Mouse (Mus musculus): ENCODE measurements at regions not wholly inside any gene's neighbourhood (a gene's known extent, or its start where the extent isn't known, plus 50 kb on each side); places are given as distances from the start of the nearest gene placed in this dataset.

- no peaks in the 10 kb centered on the region for H3K36me3 ChIP-seq (ENCODE audit: control insufficient read depth, insufficient read depth, low read length)
- H3K4me2 ChIP-seq: no peak overlapping the region
- H3K4me3 ChIP-seq (ENCODE audit: low read depth, low read length): no peak overlapping the region
- ATAC-seq (replicated peaks; ENCODE audit: insufficient number of reproducible peaks, low FRiP score, low TSS enrichment): no peak
- no peaks in the 10 kb centered on the region for H3K9me3 ChIP-seq (replicated peaks; ENCODE audit: control insufficient read depth, low read length)
- WGBS (ENCODE audit: insufficient replicate concordance): 22% methylated on average over 1 of the region's 1 CpGs
- no peaks in the 10 kb centered on the region for H3K27me3 ChIP-seq (ENCODE audit: control insufficient read depth, insufficient read depth, low read length)
- H3K9ac ChIP-seq (ENCODE audit: low read depth, low read length): no peak overlapping the region
- H3K27ac ChIP-seq (ENCODE audit: low read depth, low read length): no peak overlapping the region
- H3K4me1 ChIP-seq (ENCODE audit: control insufficient read depth, insufficient read depth, low read length): no peaks in the 10 kb centered on the region
Measured at GRCm38 (mm10) chr12:51190754-51191153, 157.1 kb upstream of the G2e3 start.

- ATAC-seq (replicated peaks; ENCODE audit: insufficient number of reproducible peaks, low FRiP score, low TSS enrichment): no peak
- Histone ChIP-seq H3K4me2 (no peak overlapping the region), H3K4me1 (ENCODE audit: control insufficient read depth, insufficient read depth, low read length) (no peaks in the 10 kb centered on the region), H3K27me3 (ENCODE audit: control insufficient read depth, insufficient read depth, low read length) (no peaks in the 10 kb centered on the region), H3K27ac (ENCODE audit: low read depth, low read length) (no peak overlapping the region), H3K36me3 (ENCODE audit: control insufficient read depth, insufficient read depth, low read length) (no peaks in the 10 kb centered on the region), H3K9me3 (replicated peaks; ENCODE audit: control insufficient read depth, low read length) (no peaks in the 10 kb centered on the region), H3K9ac (ENCODE audit: low read depth, low read length) (no peak overlapping the region), H3K4me3 (ENCODE audit: low read depth, low read length) (no peak overlapping the region)
- 58% methylated on average over 5 of the region's 5 CpGs for WGBS (ENCODE audit: insufficient replicate concordance)
Measured at GRCm38 (mm10) chr12:51190186-51190585, 157.7 kb upstream of the G2e3 start.

GRCm38 (mm10) chr12:51188229-51188628 is 159.6 kb upstream of the G2e3 start:
- Histone ChIP-seq H3K4me3 (ENCODE audit: low read depth, low read length) (no peak overlapping the region), H3K27me3 (ENCODE audit: control insufficient read depth, insufficient read depth, low read length) (no peaks in the 10 kb centered on the region), H3K36me3 (ENCODE audit: control insufficient read depth, insufficient read depth, low read length) (no peaks in the 10 kb centered on the region), H3K9me3 (replicated peaks; ENCODE audit: control insufficient read depth, low read length) (no peaks in the 10 kb centered on the region), H3K9ac (ENCODE audit: low read depth, low read length) (no peak overlapping the region), H3K4me2 (no peak overlapping the region), H3K27ac (ENCODE audit: low read depth, low read length) (no peak overlapping the region), H3K4me1 (ENCODE audit: control insufficient read depth, insufficient read depth, low read length) (no peaks in the 10 kb centered on the region)
- no peak for ATAC-seq (replicated peaks; ENCODE audit: insufficient number of reproducible peaks, low FRiP score, low TSS enrichment)

- no peak overlapping the region for H3K27ac ChIP-seq (ENCODE audit: low read depth, low read length)
- H3K27me3 ChIP-seq (ENCODE audit: control insufficient read depth, insufficient read depth, low read length): no peaks in the 10 kb centered on the region
- no peaks in the 10 kb centered on the region for H3K36me3 ChIP-seq (ENCODE audit: control insufficient read depth, insufficient read depth, low read length)
- 68% methylated on average over 6 of the region's 6 CpGs for WGBS (ENCODE audit: insufficient replicate concordance)
- no peak overlapping the region for H3K9ac ChIP-seq (ENCODE audit: low read depth, low read length)
- H3K4me1 ChIP-seq (ENCODE audit: control insufficient read depth, insufficient read depth, low read length): no peaks in the 10 kb centered on the region
- no peak for ATAC-seq (replicated peaks; ENCODE audit: insufficient number of reproducible peaks, low FRiP score, low TSS enrichment)
- H3K9me3 ChIP-seq (replicated peaks; ENCODE audit: control insufficient read depth, low read length): no peaks in the 10 kb centered on the region
- no peak overlapping the region for H3K4me2 ChIP-seq
- H3K4me3 ChIP-seq (ENCODE audit: low read depth, low read length): no peak overlapping the region
Measured at GRCm38 (mm10) chr12:51187726-51188125, 160.1 kb upstream of the G2e3 start.

GRCm38 (mm10) chr12:51185751-51186150 is 162.1 kb upstream of the G2e3 start:
- 83% methylated on average over 8 of the region's 8 CpGs for WGBS (ENCODE audit: insufficient replicate concordance)
- H3K27ac ChIP-seq (ENCODE audit: low read depth, low read length): no peak overlapping the region
- H3K27me3 ChIP-seq (ENCODE audit: control insufficient read depth, insufficient read depth, low read length): no peaks in the 10 kb centered on the region
- ATAC-seq (replicated peaks; ENCODE audit: insufficient number of reproducible peaks, low FRiP score, low TSS enrichment): no peak
- no peaks in the 10 kb centered on the region for H3K36me3 ChIP-seq (ENCODE audit: control insufficient read depth, insufficient read depth, low read length)
- H3K9me3 ChIP-seq (replicated peaks; ENCODE audit: control insufficient read depth, low read length): no peaks in the 10 kb centered on the region
- H3K9ac ChIP-seq (ENCODE audit: low read depth, low read length): no peak overlapping the region
- H3K4me2 ChIP-seq: no peak overlapping the region
- no peaks in the 10 kb centered on the region for H3K4me1 ChIP-seq (ENCODE audit: control insufficient read depth, insufficient read depth, low read length)
- H3K4me3 ChIP-seq (ENCODE audit: low read depth, low read length): no peak overlapping the region

- Histone ChIP-seq H3K9ac (ENCODE audit: low read depth, low read length) (no peak overlapping the region), H3K4me3 (ENCODE audit: low read depth, low read length) (no peak overlapping the region), H3K9me3 (replicated peaks; ENCODE audit: control insufficient read depth, low read length) (no peaks in the 10 kb centered on the region), H3K4me1 (ENCODE audit: control insufficient read depth, insufficient read depth, low read length) (no peaks in the 10 kb centered on the region), H3K27me3 (ENCODE audit: control insufficient read depth, insufficient read depth, low read length) (no peaks in the 10 kb centered on the region), H3K27ac (ENCODE audit: low read depth, low read length) (no peak overlapping the region), H3K36me3 (ENCODE audit: control insufficient read depth, insufficient read depth, low read length) (no peaks in the 10 kb centered on the region), H3K4me2 (no peak overlapping the region)
- ATAC-seq (replicated peaks; ENCODE audit: insufficient number of reproducible peaks, low FRiP score, low TSS enrichment): no peak
- 73% methylated on average over 16 of the region's 16 CpGs for WGBS (ENCODE audit: insufficient replicate concordance)
Measured at GRCm38 (mm10) chr12:51174906-51175756, 172.7 kb upstream of the G2e3 start.

GRCm38 (mm10) chr12:51165186-51165585 is 182.7 kb upstream of the G2e3 start:
- no peak for ATAC-seq (replicated peaks; ENCODE audit: insufficient number of reproducible peaks, low FRiP score, low TSS enrichment)
- no peaks in the 10 kb centered on the region for H3K36me3 ChIP-seq (ENCODE audit: control insufficient read depth, insufficient read depth, low read length)
- H3K4me3 ChIP-seq (ENCODE audit: low read depth, low read length): no peak overlapping the region
- H3K9ac ChIP-seq (ENCODE audit: low read depth, low read length): no peak overlapping the region
- H3K4me1 ChIP-seq (ENCODE audit: control insufficient read depth, insufficient read depth, low read length): no peaks in the 10 kb centered on the region
- H3K27ac ChIP-seq (ENCODE audit: low read depth, low read length): no peak overlapping the region
- WGBS (ENCODE audit: insufficient replicate concordance): 85% methylated on average over 7 of the region's 7 CpGs
- H3K9me3 ChIP-seq (replicated peaks; ENCODE audit: control insufficient read depth, low read length): no peaks in the 10 kb centered on the region
- no peaks in the 10 kb centered on the region for H3K27me3 ChIP-seq (ENCODE audit: control insufficient read depth, insufficient read depth, low read length)
- no peak overlapping the region for H3K4me2 ChIP-seq

- Histone ChIP-seq H3K4me2 (no peak overlapping the region), H3K9me3 (replicated peaks; ENCODE audit: control insufficient read depth, low read length) (no peaks in the 10 kb centered on the region), H3K27ac (ENCODE audit: low read depth, low read length) (no peak overlapping the region), H3K27me3 (ENCODE audit: control insufficient read depth, insufficient read depth, low read length) (no peaks in the 10 kb centered on the region), H3K4me1 (ENCODE audit: control insufficient read depth, insufficient read depth, low read length) (no peaks in the 10 kb centered on the region), H3K4me3 (ENCODE audit: low read depth, low read length) (no peak overlapping the region), H3K36me3 (ENCODE audit: control insufficient read depth, insufficient read depth, low read length) (no peaks in the 10 kb centered on the region), H3K9ac (ENCODE audit: low read depth, low read length) (no peak overlapping the region)
- ATAC-seq (replicated peaks; ENCODE audit: insufficient number of reproducible peaks, low FRiP score, low TSS enrichment): no peak
- 69% methylated on average over 1 of the region's 1 CpGs for WGBS (ENCODE audit: insufficient replicate concordance)
Measured at GRCm38 (mm10) chr12:51160995-51161394, 186.9 kb upstream of the G2e3 start.

- H3K4me3 ChIP-seq (ENCODE audit: low read depth, low read length): no peak overlapping the region
- ATAC-seq (replicated peaks; ENCODE audit: insufficient number of reproducible peaks, low FRiP score, low TSS enrichment): no peak
- H3K4me1 ChIP-seq (ENCODE audit: control insufficient read depth, insufficient read depth, low read length): no peaks in the 10 kb centered on the region
- no peak overlapping the region for H3K27ac ChIP-seq (ENCODE audit: low read depth, low read length)
- H3K9ac ChIP-seq (ENCODE audit: low read depth, low read length): no peak overlapping the region
- WGBS (ENCODE audit: insufficient replicate concordance): 88% methylated on average over 1 of the region's 1 CpGs
- H3K4me2 ChIP-seq: no peak overlapping the region
- no peaks in the 10 kb centered on the region for H3K27me3 ChIP-seq (ENCODE audit: control insufficient read depth, insufficient read depth, low read length)
- H3K36me3 ChIP-seq (ENCODE audit: control insufficient read depth, insufficient read depth, low read length): no peaks in the 10 kb centered on the region
- H3K9me3 ChIP-seq (replicated peaks; ENCODE audit: control insufficient read depth, low read length): no peaks in the 10 kb centered on the region
Measured at GRCm38 (mm10) chr12:51160122-51160521, 187.7 kb upstream of the G2e3 start.

All from heart, embryonic 11.5 days (tissue).